Mouse (Mus musculus) C2C12 (cell line): Measurements from ENCODE around the gene Snx17. TPM values are rescaled to one million over a fixed set of nuclear protein-coding genes. Genes with fewer than 3 reads are reported as not detected.
A peak's percentile ranks its signal among the peaks of the same experiment; 100 is the strongest.
"Not testable (repeated sequence)": the region's sequence is repeated elsewhere in the genome, so short reads cannot be mapped to it uniquely, and the experiment has no call there.

Experiments
- H3K27me3 ChIP-seq: one replicate; pipeline ENCODE4 v1.6.1; 2011; ENCODE audit not compliant: control insufficient read depth, insufficient read depth, insufficient read length
- H3K36me3 ChIP-seq: one replicate; pipeline ENCODE4 v1.6.1; 2011; ENCODE audit not compliant: control insufficient read depth, insufficient read depth
- H3K4me3 ChIP-seq: one replicate; pipeline ENCODE4 v1.5.1; 2011; ENCODE audit warnings: mild to moderate bottlenecking, control low read depth; ENCODE audit not compliant: poor library complexity, insufficient read depth, severe bottlenecking
- H3K79me2 ChIP-seq: one replicate; pipeline ENCODE4 v1.6.1; 2011; ENCODE audit not compliant: control insufficient read depth, insufficient read depth
- H3K79me3 ChIP-seq: one replicate; pipeline ENCODE4 v1.6.1; 2011; ENCODE audit warnings: low read depth, control low read depth
- H3ac ChIP-seq: one replicate; pipeline ENCODE3; 2011; ENCODE audit warnings: low read depth; ENCODE audit not compliant: control insufficient read depth, insufficient read length
- CEBPB ChIP-seq: IDR thresholded peaks from one replicate; pipeline ENCODE4 v1.6.1; 2011; ENCODE audit warnings: low read depth, mild to moderate bottlenecking, control low read depth, moderate library complexity
- CTCF ChIP-seq: IDR thresholded peaks from one replicate; pipeline ENCODE4 v1.5.1; 2011; ENCODE audit not compliant: control insufficient read depth, insufficient read depth, insufficient read length
- FOSL1 ChIP-seq: IDR thresholded peaks from one replicate; pipeline ENCODE4 v1.8.0; 2011; ENCODE audit warnings: mild to moderate bottlenecking, low read length; ENCODE audit not compliant: poor library complexity, insufficient read depth, severe bottlenecking
- MAX ChIP-seq: IDR thresholded peaks from one replicate; pipeline ENCODE4 v1.6.1; 2011; ENCODE audit warnings: mild to moderate bottlenecking, control low read depth
- MYOD1 ChIP-seq: IDR thresholded peaks from one replicate; pipeline ENCODE4 v1.6.1; 2011; ENCODE audit warnings: low read depth; ENCODE audit not compliant: control insufficient read depth, insufficient read length
- MYOG ChIP-seq: IDR thresholded peaks from one replicate; pipeline ENCODE4 v1.6.1; 2011; ENCODE audit not compliant: control insufficient read depth, insufficient read length; ENCODE audit errors: extremely low read depth
- USF1 ChIP-seq: IDR thresholded peaks from one replicate; pipeline ENCODE4 v1.6.1; 2011; ENCODE audit warnings: low read depth, mild to moderate bottlenecking, control low read depth, moderate library complexity
- polyA plus RNA-seq: library from polyadenylated mRNA; unstranded; fragments of >200 nt; fragmentation: generic; extraction: Trizol; gene quantifications from one replicate; pipeline ENCODE4 v1.2.1, GENCODE M21; 2012; ENCODE audit warnings: missing spikeins

Snx17 gene
- polyA plus RNA-seq, 1 experiment: 115 TPM

DNA sequence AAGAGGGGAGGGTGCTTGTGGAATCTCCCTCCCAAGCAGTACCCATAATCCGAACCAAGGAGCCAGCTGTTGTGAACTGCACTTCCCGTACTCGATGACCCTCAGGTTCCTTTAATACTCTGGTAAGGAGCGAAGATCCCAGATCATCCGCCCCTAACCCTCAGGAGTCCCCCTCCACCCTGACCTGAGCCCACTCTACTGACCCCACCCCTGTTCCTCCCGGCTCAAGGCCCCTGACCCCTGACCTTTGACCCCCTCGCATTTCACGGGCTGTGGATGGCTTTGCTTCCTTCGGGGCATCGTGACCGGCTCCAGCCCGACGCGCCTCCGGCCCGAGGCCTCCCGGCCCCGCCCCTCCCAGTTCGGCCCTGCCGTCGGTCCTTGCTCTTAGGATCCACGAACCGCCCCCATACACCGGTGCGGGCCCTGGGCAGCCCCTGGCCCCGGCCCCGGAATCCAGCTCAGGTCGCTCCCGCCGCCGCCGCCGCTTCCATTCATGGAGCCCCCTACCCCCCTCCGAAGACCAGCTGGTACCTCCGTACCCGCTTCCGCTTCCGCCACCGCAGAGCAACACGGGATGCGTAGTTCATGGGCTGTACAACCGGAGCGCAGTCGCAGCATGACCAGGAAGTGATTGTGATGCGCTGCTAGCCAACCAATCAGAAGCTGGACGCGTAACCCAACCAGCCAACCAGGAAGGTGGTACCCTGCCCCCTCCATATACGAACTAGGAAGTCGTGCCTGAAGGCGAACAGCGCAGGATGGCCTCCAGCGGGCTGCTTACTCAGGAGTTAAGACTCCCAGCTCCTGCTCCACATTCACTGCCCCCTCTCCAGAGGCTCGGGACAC, 8.9 kb downstream of the Snx17 start, which contains the start of gene Zfp513:
TSS of gene Zfp513 (minus strand) at position 562 of the 849 bp plus-strand sequence.
- peaks cover 9% of the 10 kb centered on the region for H3K79me3 ChIP-seq
- peaks cover 20% of the 10 kb centered on the region for H3K79me2 ChIP-seq
- H3ac ChIP-seq: peak within 1 kb of the TSS; percentile 69
- TF ChIP-seq USF1 (peak; percentile 42), MAX (peak; percentile 20), MYOD1 (no peak)
- peaks cover 80% of the 10 kb centered on the region for H3K36me3 ChIP-seq
- H3K4me3 ChIP-seq: peak within 1 kb of the TSS; percentile 66
- no peaks in the 10 kb centered on the region for H3K27me3 ChIP-seq

DNA sequence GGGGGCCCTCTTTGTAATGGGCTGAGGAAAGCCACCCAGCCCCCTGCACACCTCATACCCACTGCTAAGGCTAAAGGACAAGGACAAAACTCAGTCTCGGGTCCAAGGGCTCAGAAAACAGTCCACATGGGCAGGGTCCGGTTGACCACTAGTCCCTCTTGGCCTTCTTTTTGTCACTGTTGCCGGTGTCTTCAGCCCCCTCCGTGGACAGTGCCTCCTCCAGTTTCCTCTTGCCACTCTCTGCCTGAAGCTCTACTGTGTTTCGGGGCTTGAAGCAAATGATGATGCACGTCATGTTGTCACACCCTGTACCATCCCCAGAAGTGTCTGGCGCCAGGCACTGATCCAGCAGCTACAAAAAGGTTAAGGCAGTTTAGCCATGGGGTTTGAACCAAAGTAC, 9.9 kb downstream of the Snx17 start:
- peaks cover 80% of the 10 kb centered on the region for H3K36me3 ChIP-seq

DNA sequence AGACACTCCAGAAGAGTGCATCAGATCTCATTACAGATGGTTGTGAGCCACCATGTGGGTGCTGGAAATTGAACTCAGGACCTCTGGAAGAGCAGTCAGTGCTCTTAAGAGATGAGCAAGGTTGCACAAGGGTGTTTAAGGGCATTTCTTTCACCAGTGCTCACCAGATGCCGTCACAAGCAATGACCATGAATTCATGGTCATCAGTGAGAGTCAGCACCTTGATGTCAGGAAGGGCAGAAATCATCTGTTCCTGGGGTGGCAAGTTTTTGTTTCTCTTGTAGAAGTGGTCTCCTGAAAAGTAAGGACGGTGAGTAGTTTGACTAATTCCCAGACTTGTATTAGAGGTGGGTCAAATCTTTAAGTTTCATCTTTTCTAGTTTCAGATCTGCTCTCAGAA, 10.8 kb downstream of the Snx17 start:
- peaks cover 23% of the 10 kb centered on the region for H3K79me3 ChIP-seq
- H3K79me2 ChIP-seq: peaks cover 39% of the 10 kb centered on the region
- no peak overlapping the region for H3K4me3 ChIP-seq
- no peak for TF ChIP-seq CTCF
- TF ChIP-seq MAX: no peak
- TF ChIP-seq USF1: no peak
- no peak for TF ChIP-seq MYOG
- TF ChIP-seq MYOD1: no peak
- TF ChIP-seq FOSL1: no peak
- TF ChIP-seq CEBPB: no peak
- no peaks in the 10 kb centered on the region for H3K27me3 ChIP-seq
- H3K36me3 ChIP-seq: peaks cover 78% of the 10 kb centered on the region
- no peak overlapping the region for H3ac ChIP-seq

More for the DNA sequence above, 9.9 kb downstream of the Snx17 start:
- Histone ChIP-seq H3K27me3 (no peaks in the 10 kb centered on the region), H3K4me3 (peak overlapping the region; percentile 33), H3K79me3 (peaks cover 16% of the 10 kb centered on the region), H3K79me2 (peaks cover 30% of the 10 kb centered on the region), H3ac (no peak overlapping the region)
- no peak for TF ChIP-seq USF1
- TF ChIP-seq MYOD1: no peak
- no peak for TF ChIP-seq CEBPB
- no peak for TF ChIP-seq FOSL1
- no peak for TF ChIP-seq MYOG
- TF ChIP-seq MAX: no peak

DNA sequence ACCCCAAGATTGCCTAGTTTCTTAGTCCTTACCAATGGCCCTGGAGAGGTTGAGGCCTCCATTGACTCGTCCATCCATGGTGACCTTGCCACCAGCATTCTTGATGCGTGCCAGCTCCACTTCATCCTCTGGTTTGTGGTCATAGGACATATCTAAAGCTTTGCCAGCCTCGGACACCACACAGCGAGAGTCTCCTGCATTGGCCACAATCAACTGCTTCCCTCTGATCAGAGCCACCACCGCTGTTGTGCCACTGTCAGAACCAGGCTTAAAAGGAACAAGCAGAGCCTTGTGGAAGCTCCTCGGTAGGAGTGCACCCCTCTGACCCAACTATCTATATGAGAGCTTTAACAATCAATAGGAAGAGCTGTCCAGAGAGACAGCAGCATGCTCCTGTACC, 11.4 kb downstream of the Snx17 start:
- Histone ChIP-seq H3K4me3 (no peak overlapping the region), H3K79me2 (peaks cover 45% of the 10 kb centered on the region), H3K27me3 (no peaks in the 10 kb centered on the region), H3ac (no peak overlapping the region), H3K79me3 (peaks cover 26% of the 10 kb centered on the region), H3K36me3 (peaks cover 73% of the 10 kb centered on the region)
- TF ChIP-seq CEBPB (no peak), MAX (no peak), CTCF (no peak), MYOG (no peak), FOSL1 (no peak), MYOD1 (no peak), USF1 (no peak)

DNA sequence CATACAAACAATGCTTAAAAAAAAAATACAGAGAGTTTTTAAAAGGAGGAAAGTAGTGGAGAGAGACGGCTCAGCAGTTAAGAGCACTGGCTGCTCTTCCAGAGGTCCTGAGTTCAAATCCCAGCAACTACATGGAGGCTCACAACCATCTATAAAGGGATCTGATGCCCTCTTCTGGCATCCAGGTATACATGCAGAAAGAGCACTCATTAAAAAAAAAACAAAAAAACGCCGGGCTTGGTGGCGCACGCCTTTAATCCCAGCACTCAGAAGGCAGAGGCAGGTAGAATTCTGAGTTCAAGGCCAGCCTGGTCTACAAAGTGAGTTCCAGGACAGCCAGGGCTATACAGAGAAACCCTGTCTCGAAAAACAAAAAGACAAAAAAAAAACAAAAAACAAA, 23.5 kb downstream of the Snx17 start:
- H3ac ChIP-seq, H3K4me3 ChIP-seq, H3K27me3 ChIP-seq, H3K36me3 ChIP-seq: not testable (repeated sequence)
- Histone ChIP-seq H3K79me2 (peaks cover 99% of the 10 kb centered on the region), H3K79me3 (peaks cover 80% of the 10 kb centered on the region)

DNA sequence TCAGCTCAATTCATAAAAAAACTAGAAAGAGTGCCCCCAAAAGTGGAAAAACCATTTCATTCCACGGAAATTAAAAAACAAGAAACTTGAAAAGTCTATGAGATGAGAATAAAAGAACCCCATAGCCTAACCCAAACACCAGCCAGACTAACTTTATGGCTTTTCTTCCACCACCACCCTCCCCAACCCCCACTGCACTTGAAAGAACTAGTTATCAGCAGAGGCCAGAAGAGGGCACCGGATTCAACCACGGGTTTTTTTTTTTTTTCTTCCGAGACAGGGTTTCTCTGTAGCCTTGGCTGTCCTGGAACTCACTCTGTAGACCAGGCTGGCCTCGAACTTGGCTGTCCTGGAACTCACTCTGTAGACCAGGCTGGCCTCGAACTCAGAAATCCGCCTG, 25.3 kb downstream of the Snx17 start:
- H3K79me3 ChIP-seq: peaks cover 63% of the 10 kb centered on the region
- no peaks in the 10 kb centered on the region for H3K27me3 ChIP-seq
- H3K79me2 ChIP-seq: peaks cover 82% of the 10 kb centered on the region
- H3ac ChIP-seq: no peak overlapping the region
- no peak for TF ChIP-seq MYOD1
- no peak for TF ChIP-seq MAX
- TF ChIP-seq CTCF: no peak
- TF ChIP-seq MYOG: no peak
- TF ChIP-seq CEBPB: no peak
- H3K36me3 ChIP-seq: peaks cover 8% of the 10 kb centered on the region
- H3K4me3 ChIP-seq: no peak overlapping the region
